Mouse (Mus musculus) MEL-GATA-1-ER (cell line): ENCODE measurements around the gene Pfn1.
A peak's percentile ranks its signal among the peaks of the same experiment; 100 is the strongest.

ENCODE experiments used
- DNase-seq: peaks from one replicate; pipeline ENCODE4 v3.0.0-alpha.2; 2012; ENCODE audit warnings: low read depth; ENCODE audit errors: extremely low read depth

The Pfn1 gene

GRCm38 (mm10) chr11:70654923-70655570 is 603 bp upstream of the Pfn1 start:
- no peak for DNase-seq

DNA sequence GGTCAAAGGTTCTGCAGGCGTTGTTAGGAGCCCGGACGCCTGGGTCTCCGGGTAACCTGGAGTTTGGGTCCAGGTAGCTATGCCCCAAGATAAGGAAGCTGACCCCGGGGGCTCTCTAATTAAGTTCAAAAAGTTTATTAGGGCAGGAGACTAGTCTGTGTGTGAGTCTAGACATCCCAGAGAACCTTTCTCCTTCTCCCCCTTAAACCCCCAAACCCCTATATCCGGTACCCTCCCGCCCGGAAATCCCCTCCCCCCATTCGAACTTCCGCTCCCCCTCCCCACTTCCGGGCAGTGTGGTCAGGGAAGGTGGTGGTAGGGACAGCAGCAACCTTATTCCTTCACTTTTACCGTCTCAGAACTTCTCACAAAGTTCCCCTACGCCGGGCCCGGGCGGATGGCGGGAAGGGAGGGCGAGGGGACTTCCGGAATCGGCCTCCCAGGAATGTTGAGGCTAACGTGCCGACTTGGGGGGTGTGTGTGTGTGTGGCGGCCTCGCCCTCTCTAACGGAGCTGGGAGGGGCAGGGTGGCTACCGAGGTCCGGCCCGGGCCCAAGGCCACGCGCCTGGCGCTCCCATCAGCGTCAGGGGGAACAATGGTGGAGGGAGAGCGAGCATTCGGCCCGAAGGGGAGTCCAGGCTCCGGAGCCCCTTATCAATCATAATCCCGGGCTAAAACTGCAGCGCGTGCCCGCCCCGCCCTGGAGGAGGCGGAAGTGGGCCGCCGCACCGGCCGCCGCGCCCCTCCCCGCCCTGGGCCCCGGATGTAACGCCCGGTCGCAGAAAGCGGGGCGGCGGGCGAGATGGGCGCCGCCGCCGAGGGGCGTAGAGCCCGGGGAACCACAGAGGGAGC is 873 bp downstream of the Pfn1 start:
- DNase-seq: no peak

DNA sequence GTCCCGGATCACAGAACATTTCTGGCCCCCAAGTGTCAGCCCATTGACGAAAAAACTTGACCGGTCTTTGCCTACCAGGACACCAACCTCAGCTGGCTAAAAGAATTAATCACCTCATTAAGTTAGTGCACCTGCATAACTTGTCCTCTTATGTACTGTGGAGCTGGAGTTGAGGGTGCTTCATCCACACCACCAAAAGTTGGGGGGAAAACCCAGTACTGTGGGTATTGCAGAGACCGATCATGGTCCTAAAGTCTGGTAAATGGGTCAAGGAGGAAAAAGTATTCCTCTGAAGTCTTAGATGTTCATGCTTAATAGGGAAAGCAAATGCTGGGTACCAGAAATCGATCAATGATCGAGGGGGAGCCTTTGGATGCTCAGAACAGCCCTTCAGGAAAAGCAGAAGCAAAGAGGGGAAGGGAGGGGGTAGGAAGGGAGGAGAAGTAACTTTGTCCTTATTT is 1.5 kb downstream of the Pfn1 start:
- peak; percentile 73 for DNase-seq

- DNase-seq: no peak
Observed at GRCm38 (mm10) chr11:70652029-70652883, 2.2 kb downstream of the Pfn1 start.

- no peak for DNase-seq
Observed at GRCm38 (mm10) chr11:70651391-70651790, 3.1 kb downstream of the Pfn1 start.

DNA sequence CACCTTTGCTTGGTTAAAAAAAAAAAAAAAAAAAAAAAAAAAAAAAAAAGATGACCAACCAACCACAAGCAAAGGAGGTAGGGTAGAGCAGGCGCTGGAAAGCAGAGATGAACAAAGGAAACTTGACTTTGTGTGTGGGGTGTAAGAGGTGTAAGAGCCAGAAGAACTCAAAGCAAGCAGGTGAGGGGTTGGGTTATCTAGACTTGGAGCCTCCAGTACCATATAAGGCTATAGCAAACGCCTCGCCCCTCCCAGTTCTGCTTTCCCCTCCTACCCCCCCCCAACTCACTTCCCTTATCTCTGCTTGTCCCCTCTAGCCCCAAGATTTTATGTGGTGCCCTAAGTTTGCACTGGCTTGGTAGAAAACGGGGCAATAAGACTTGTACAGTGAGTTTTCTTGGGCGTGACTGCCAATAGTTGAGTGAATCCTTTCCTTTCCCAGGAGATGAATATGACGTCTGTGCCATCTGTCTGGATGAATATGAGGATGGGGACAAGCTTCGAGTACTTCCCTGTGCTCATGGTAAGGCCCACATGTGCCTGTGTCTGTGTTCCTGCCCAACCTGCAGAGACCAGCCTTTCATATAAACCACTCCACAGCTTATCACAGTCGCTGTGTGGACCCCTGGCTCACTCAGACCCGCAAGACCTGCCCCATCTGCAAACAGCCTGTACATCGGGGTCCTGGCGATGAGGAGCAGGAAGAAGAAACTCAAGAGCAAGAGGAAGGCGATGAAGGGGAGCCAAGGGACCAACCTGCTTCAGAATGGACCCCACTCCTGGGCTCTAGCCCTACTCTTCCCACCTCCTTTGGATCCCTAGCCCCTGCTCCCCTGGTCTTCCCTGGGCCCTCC is 3.9 kb downstream of the Pfn1 start:
- peak; percentile 88 for DNase-seq

DNA sequence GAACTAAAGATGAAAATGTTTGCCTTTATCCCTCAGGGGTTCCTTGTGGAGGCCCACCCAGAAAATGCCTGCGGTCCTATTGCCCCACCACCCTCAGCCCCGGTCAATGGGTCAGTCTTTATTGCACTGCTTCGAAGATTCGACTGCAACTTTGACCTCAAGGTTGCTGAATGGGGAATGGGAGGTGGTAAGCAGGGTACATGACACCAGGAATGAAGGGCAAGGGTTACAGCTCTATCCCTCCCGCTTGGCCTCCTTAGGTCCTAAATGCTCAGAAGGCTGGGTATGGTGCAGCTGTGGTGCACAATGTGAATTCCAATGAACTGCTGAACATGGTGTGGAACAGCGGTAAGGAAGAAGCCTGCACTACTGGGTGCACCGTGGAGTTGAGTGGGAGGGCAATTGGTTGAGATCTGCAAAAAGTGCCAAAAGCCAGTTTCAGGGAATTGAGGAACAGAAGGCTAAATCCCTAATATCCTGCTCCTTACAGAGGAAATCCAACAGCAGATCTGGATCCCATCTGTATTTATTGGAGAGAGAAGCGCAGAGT is 5.2 kb downstream of the Pfn1 start:
- no peak for DNase-seq

DNA sequence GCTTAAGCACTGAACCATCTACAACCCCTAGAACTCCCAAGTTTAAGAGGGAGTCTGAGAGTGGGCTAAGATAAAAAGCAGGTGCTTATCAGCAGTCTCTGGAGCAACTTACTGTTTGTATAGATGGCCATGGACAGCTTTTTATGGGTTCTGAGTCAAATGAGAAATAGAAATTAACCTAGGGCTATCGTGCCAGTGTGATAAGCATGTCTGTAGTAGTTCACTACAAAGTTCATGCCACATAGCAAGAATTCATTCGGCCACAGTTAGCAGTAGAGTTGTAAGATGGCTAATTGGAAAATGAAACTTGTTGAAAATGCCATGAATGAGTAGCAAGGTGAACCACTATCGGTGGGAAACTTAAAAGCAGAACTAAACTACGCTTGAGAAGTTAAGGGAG is 5.9 kb downstream of the Pfn1 start:
- peak; percentile 62 for DNase-seq

GRCm38 (mm10) chr11:70647716-70648420 is 6.6 kb downstream of the Pfn1 start:
- DNase-seq: no peak

- DNase-seq: peak; percentile 94
Observed at GRCm38 (mm10) chr11:70646691-70647650, 7.5 kb downstream of the Pfn1 start, which contains the start of the genes Rnf167 and Slc25a11. Gene Rnf167, plus strand, starts transcription at chr11:70647235. Gene Slc25a11, minus strand, starts transcription at chr11:70647479.

- no peak for DNase-seq
Observed at GRCm38 (mm10) chr11:70646259-70646555, 8.2 kb downstream of the Pfn1 start.

GRCm38 (mm10) chr11:70645461-70646258 is 8.8 kb downstream of the Pfn1 start:
- no peak for DNase-seq

- DNase-seq: no peak
Observed at GRCm38 (mm10) chr11:70644564-70645103, 9.8 kb downstream of the Pfn1 start.

DNA sequence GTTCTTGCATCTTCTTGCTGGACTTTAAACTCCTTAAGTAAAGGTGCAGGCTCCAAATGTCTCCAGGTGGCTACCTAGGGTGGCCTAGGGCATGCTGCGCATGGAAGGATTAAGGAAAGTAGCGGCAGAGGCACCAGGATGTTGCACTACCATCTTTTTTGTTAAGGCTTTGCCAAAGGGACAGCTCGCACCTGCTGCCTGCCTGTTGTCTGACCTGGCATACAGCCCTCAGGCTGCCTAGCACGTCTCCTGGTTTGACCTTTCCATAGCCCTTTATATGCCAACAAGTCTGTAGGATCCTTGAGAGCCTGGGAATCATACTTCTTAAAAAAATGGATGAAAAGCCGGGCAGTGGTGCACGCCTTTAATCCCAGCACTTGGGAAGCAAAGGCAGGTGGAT is 11.4 kb downstream of the Pfn1 start:
- DNase-seq: no peak

DNA sequence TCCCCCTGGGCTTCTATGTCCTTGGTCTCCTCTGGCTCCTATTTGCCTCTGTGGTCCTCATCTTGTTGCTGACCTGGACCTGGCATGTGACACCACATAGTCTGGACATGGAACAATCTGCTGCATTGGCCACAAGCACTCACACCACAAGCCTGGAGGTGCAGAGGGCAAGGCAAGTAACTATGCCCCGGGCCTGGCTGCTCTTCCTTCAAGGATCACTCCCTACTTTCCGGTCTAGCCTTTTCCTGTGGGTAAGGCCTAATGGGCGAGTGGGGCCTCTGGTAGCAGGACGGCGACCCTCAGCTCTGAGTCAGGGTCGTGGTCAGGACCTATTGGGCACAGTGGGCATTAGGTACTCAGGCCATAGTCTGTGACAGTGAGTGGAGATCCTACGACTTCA is 13.2 kb downstream of the Pfn1 start:
- DNase-seq: no peak

DNA sequence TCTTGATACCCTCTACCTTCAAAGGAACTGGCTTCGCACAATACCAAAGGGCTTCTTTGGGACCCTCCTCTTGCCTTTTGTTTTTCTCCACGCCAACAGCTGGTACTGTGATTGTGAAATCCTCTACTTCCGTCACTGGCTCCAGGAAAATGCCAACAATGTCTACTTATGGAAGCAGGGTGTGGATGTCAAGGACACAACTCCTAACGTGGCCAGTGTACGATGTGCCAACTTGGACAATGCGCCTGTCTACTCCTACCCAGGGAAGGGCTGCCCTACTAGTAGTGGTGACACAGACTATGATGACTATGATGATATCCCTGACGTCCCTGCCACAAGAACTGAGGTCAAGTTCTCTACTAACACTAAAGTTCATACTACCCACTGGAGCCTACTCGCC is 14.5 kb downstream of the Pfn1 start:
- DNase-seq: no peak

GRCm38 (mm10) chr11:70638714-70639278 is 15.6 kb downstream of the Pfn1 start, which contains the start of gene Gp1ba:
Gene Gp1ba, plus strand, starts transcription at chr11:70639122.
- peak; percentile 98 for DNase-seq
